Mouse (Mus musculus) cortical plate, adult 2 months (tissue): ENCODE data around the gene Klhl42.

ENCODE experiments used
- CTCF ChIP-seq: fragments of 200-500 bp; IDR thresholded peaks from 2 replicates; pipeline ENCODE4 v1.5.1; 2011; ENCODE audit warnings: mild to moderate bottlenecking, control low read depth, low read length; ENCODE audit not compliant: insufficient read depth; ENCODE audit errors: extremely low read depth
- POLR2A ChIP-seq: fragments of 200-500 bp; IDR thresholded peaks from 2 replicates; pipeline ENCODE4 v1.6.1; 2011; ENCODE audit warnings: mild to moderate bottlenecking, low read length, control low read depth; ENCODE audit not compliant: insufficient read depth; ENCODE audit errors: extremely low read depth

- no peak for TF ChIP-seq POLR2A
- no peak for TF ChIP-seq CTCF
Observed at GRCm38 (mm10) chr6:147096109-147096508, 4.9 kb downstream of the Klhl42 start.
